In genomic region chr6:99660443-99660842, GRCm38 (mm10) we compare ENCODE assay signal across 18 mouse cellular contexts. TPM values are rescaled to one million over a fixed set of nuclear protein-coding genes. Genes with fewer than 3 reads are reported as not detected.
DNase-seq lines count a peak whose midpoint lies in the region; ATAC-seq and TF ChIP-seq lines count a peak whose summit lies in the region.
"Had no signal": no experiment of that assay in that cellular context is flagged by ENCODE, and none has a peak within 500 bp of the region (broad histone marks: within the 10 kb centered on the region; RNA-seq: fewer than 3 reads in every experiment).

No protein-coding gene starts in this region.

- no peaks in the 10 kb centered on the region for H3K27me3 ChIP-seq in lung, embryonic 14.5 days (ENCODE audit: insufficient read depth, low read length)
- H3K27me3 ChIP-seq in neural tube, embryonic 13.5 days = peaks cover 16% of the 10 kb centered on the region
- peaks cover 9% of the 10 kb centered on the region; the same call in 1 of the 2 replicates for H3K27me3 ChIP-seq in neural tube, embryonic 15.5 days (replicated peaks)
- peaks cover 9% of the 10 kb centered on the region; the same call in 1 of the 2 replicates for H3K27me3 ChIP-seq in liver, embryonic 11.5 days (replicated peaks; ENCODE audit: control insufficient read depth, insufficient read depth, low read length)
- H3K27me3 ChIP-seq: limb, embryonic 13.5 days had no signal

- H3K9me3 ChIP-seq in lung, embryonic 14.5 days (ENCODE audit: low read depth, low read length) = no peaks in the 10 kb centered on the region
- H3K9me3 ChIP-seq in neural tube, embryonic 13.5 days = no peaks in the 10 kb centered on the region
- H3K9me3 ChIP-seq in neural tube, embryonic 15.5 days (replicated peaks) = no peaks in the 10 kb centered on the region
- no peaks in the 10 kb centered on the region for H3K9me3 ChIP-seq in liver, embryonic 11.5 days (ENCODE audit: control insufficient read depth, low read length)
- H3K9me3 ChIP-seq: hindbrain, embryonic 15.5 days; limb, embryonic 13.5 days had no signal

- H3K4me2 ChIP-seq in lung, embryonic 14.5 days = no peak overlapping the region
- H3K4me2 ChIP-seq in neural tube, embryonic 13.5 days = no peak overlapping the region
- no peak overlapping the region for H3K4me2 ChIP-seq in neural tube, embryonic 15.5 days
- no peak overlapping the region for H3K4me2 ChIP-seq in liver, embryonic 11.5 days
- H3K4me2 ChIP-seq: heart, embryonic 11.5 days; hindbrain, embryonic 15.5 days; limb, embryonic 13.5 days had no signal

- no peak for TF ChIP-seq CTCF in lung, embryonic 14.5 days (IDR thresholded peaks at IDR 0.05; ENCODE audit: low read depth)
- TF ChIP-seq CTCF in bone marrow macrophage, adult 2 months (IDR thresholded peaks at IDR 0.05; ENCODE audit: low read depth, low read length) = no peak

- H3K4me1 ChIP-seq in lung, embryonic 14.5 days (ENCODE audit: insufficient read depth) = peaks cover 6% of the 10 kb centered on the region; the same call in 1 of the 2 replicates
- H3K4me1 ChIP-seq in neural tube, embryonic 13.5 days (replicated peaks) = peaks cover 32% of the 10 kb centered on the region
- peaks cover 6% of the 10 kb centered on the region; the same call in 1 of the 2 replicates for H3K4me1 ChIP-seq in neural tube, embryonic 15.5 days
- peaks cover 24% of the 10 kb centered on the region for H3K4me1 ChIP-seq in bone marrow macrophage, adult 2 months (ENCODE audit: control insufficient read depth, insufficient read depth, low read length)
- H3K4me1 ChIP-seq in liver, embryonic 11.5 days (replicated peaks; ENCODE audit: control insufficient read depth, insufficient read depth, low read length) = no peaks in the 10 kb centered on the region; the same call in 1 of the 2 replicates

- peak; percentile 54; the same call in 1 of the 2 replicates for ATAC-seq in lung, embryonic 14.5 days (ENCODE audit: insufficient read depth)
- no peak for ATAC-seq in neural tube, embryonic 13.5 days (ENCODE audit: low read depth)
- ATAC-seq in neural tube, embryonic 15.5 days (ENCODE audit: low FRiP score) = no peak
- ATAC-seq in liver, embryonic 11.5 days (replicated peaks; ENCODE audit: low FRiP score) = no peak

- H3K4me3 ChIP-seq in lung, embryonic 14.5 days (ENCODE audit: low read depth, low read length) = no peak overlapping the region
- no peak overlapping the region for H3K4me3 ChIP-seq in neural tube, embryonic 13.5 days
- no peak overlapping the region for H3K4me3 ChIP-seq in neural tube, embryonic 15.5 days (replicated peaks)
- H3K4me3 ChIP-seq in bone marrow macrophage, adult 2 months (ENCODE audit: insufficient read depth, low read length) = no peak overlapping the region
- no peak overlapping the region for H3K4me3 ChIP-seq in liver, embryonic 11.5 days (ENCODE audit: low read depth, low read length)
- H3K4me3 ChIP-seq: hindbrain, embryonic 15.5 days; limb, embryonic 13.5 days had no signal

- 17% methylated on average over 3 of the region's 3 CpGs for WGBS in lung, embryonic 14.5 days
- WGBS in neural tube, embryonic 13.5 days = 26% methylated on average over 3 of the region's 3 CpGs
- 27% methylated on average over 3 of the region's 3 CpGs for WGBS in neural tube, embryonic 15.5 days
- 34% methylated on average over 3 of the region's 3 CpGs for WGBS in liver, embryonic 11.5 days

- H3K36me3 ChIP-seq in lung, embryonic 14.5 days (ENCODE audit: insufficient read depth) = no peaks in the 10 kb centered on the region
- H3K36me3 ChIP-seq in neural tube, embryonic 13.5 days = no peaks in the 10 kb centered on the region
- H3K36me3 ChIP-seq in neural tube, embryonic 15.5 days = no peaks in the 10 kb centered on the region
- H3K36me3 ChIP-seq in liver, embryonic 11.5 days (ENCODE audit: control insufficient read depth, insufficient read depth, low read length) = no peaks in the 10 kb centered on the region
- H3K36me3 ChIP-seq: hindbrain, embryonic 15.5 days; limb, embryonic 13.5 days had no signal

- peak overlapping the region; percentile 38; the same call in 1 of the 2 replicates for H3K27ac ChIP-seq in lung, embryonic 14.5 days (ENCODE audit: low read depth)
- 0 out of 2 replicates have a peak overlapping the region, but pooled peaks have one; percentile 2 for H3K27ac ChIP-seq in neural tube, embryonic 13.5 days (replicated peaks)
- H3K27ac ChIP-seq in neural tube, embryonic 15.5 days (replicated peaks) = no peak overlapping the region
- peak overlapping the region; percentile 18; the same call in 1 of the 2 replicates for H3K27ac ChIP-seq in bone marrow macrophage, adult 2 months (ENCODE audit: insufficient read depth, low read depth, low read length)
- H3K27ac ChIP-seq in liver, embryonic 11.5 days (ENCODE audit: low read depth, low read length) = no peak overlapping the region
- H3K27ac ChIP-seq: hindbrain, embryonic 15.5 days; limb, embryonic 13.5 days had no signal

- H3K9ac ChIP-seq in lung, embryonic 14.5 days = no peak overlapping the region
- H3K9ac ChIP-seq in neural tube, embryonic 13.5 days = peak overlapping the region; percentile 31; the same call in 1 of the 2 replicates
- H3K9ac ChIP-seq in neural tube, embryonic 15.5 days (replicated peaks) = no peak overlapping the region
- no peak overlapping the region for H3K9ac ChIP-seq in liver, embryonic 11.5 days (ENCODE audit: low read depth, low read length)
- H3K9ac ChIP-seq: hindbrain, embryonic 15.5 days; limb, embryonic 13.5 days had no signal

- TF ChIP-seq POLR2A in bone marrow macrophage, adult 2 months (IDR thresholded peaks at IDR 0.05; ENCODE audit: borderline replicate concordance, low read depth, low read length) = no peak

- DNase-seq in lung, embryonic 14.5 days = peak; percentile 70
- no peak for DNase-seq in lung, postnatal 25 days (ENCODE audit: low spot score)
- DNase-seq in thymus, postnatal 0 days (ENCODE audit: low spot score) = peak; percentile 67
- no peak for DNase-seq in liver, embryonic 11.5 days (ENCODE audit: low spot score)
- no peak for DNase-seq in gastrocnemius, adult 18-20 months (ENCODE audit: low spot score)
- DNase-seq: adrenal gland, postnatal 14 days; cerebellum, adult 9-11 months; gastrocnemius, postnatal 36 days; kidney, adult 9 months; right cerebral cortex, postnatal 14 days had no signal

RNA-seq across cellular contexts. Expression of gene Eif4e3, which starts 6.1 kb away (rescaled TPM):
- 27.4 and 27.8 TPM in 2 replicates for polyA plus RNA-seq in lung, embryonic 14.5 days (2014; fragmentation: Nextera tagmentation; extraction: Ambion mirVana)
- polyA plus RNA-seq in neural tube, embryonic 13.5 days (2015; fragmentation: Nextera tagmentation; extraction: Ambion mirVana) = 9.1 and 9.3 TPM in 2 replicates
- polyA plus RNA-seq in neural tube, embryonic 15.5 days (2015; fragmentation: Nextera tagmentation; extraction: Ambion mirVana) = 7.0 and 9.2 TPM in 2 replicates
- 26.3 and 29.4 TPM in 2 replicates for polyA plus RNA-seq in bone marrow macrophage, adult 2 months (2012; ENCODE audit: insufficient read depth, insufficient read length, missing spikeins)
- polyA plus RNA-seq in thymus, postnatal 0 days (2015; fragmentation: Nextera tagmentation; extraction: Ambion mirVana) = 36.4 and 43.2 TPM in 2 replicates
- 4.1 and 4.5 TPM in 2 replicates for polyA plus RNA-seq in liver, embryonic 11.5 days (2014; fragmentation: Nextera tagmentation; extraction: Ambion mirVana)
- 10 to 100 TPM; 27.4 to 28.5 TPM for total RNA-seq in gastrocnemius, adult 18-20 months (2021)
- total RNA-seq: MEL had no signal

RNA-seq across cellular contexts. Expression of gene Gm20696, which starts 6.2 kb away (rescaled TPM):
- polyA plus RNA-seq in lung, embryonic 14.5 days (2014; fragmentation: Nextera tagmentation; extraction: Ambion mirVana) = 6.5 and 7.3 TPM in 2 replicates
- 2.7 and 3.0 TPM in 2 replicates for polyA plus RNA-seq in neural tube, embryonic 13.5 days (2015; fragmentation: Nextera tagmentation; extraction: Ambion mirVana)
- polyA plus RNA-seq in neural tube, embryonic 15.5 days (2015; fragmentation: Nextera tagmentation; extraction: Ambion mirVana) = 2.3 and 2.7 TPM in 2 replicates
- polyA plus RNA-seq in bone marrow macrophage, adult 2 months (2012; ENCODE audit: insufficient read depth, insufficient read length, missing spikeins) = 3.0 and 4.7 TPM in 2 replicates
- 2.4 and 6.4 TPM in 2 replicates for polyA plus RNA-seq in thymus, postnatal 0 days (2015; fragmentation: Nextera tagmentation; extraction: Ambion mirVana)
- polyA plus RNA-seq in liver, embryonic 11.5 days (2014; fragmentation: Nextera tagmentation; extraction: Ambion mirVana) = 2.0 and 2.4 TPM in 2 replicates
- 1 to 10 TPM; 1.0 to 1.4 TPM for total RNA-seq in gastrocnemius, adult 18-20 months (2021)

RNA-seq across cellular contexts. Expression of gene Gpr27, which starts 32.0 kb away (rescaled TPM):
- 6.1 and 6.5 TPM in 2 replicates for polyA plus RNA-seq in lung, embryonic 14.5 days (2014; fragmentation: Nextera tagmentation; extraction: Ambion mirVana)
- polyA plus RNA-seq in neural tube, embryonic 13.5 days (2015; fragmentation: Nextera tagmentation; extraction: Ambion mirVana) = 11.3 and 13.3 TPM in 2 replicates
- 15.8 and 20.7 TPM in 2 replicates for polyA plus RNA-seq in neural tube, embryonic 15.5 days (2015; fragmentation: Nextera tagmentation; extraction: Ambion mirVana)
- polyA plus RNA-seq in bone marrow macrophage, adult 2 months (2012; ENCODE audit: insufficient read depth, insufficient read length, missing spikeins) = not detected in 2 replicates
- 1.7 and 2.3 TPM in 2 replicates for polyA plus RNA-seq in thymus, postnatal 0 days (2015; fragmentation: Nextera tagmentation; extraction: Ambion mirVana)
- polyA plus RNA-seq in liver, embryonic 11.5 days (2014; fragmentation: Nextera tagmentation; extraction: Ambion mirVana) = 0.53 and 0.55 TPM in 2 replicates
- under 1 TPM; 0.48 to 0.71 TPM for total RNA-seq in gastrocnemius, adult 18-20 months (2021)
- total RNA-seq: MEL had no signal
- polyA plus RNA-seq: C2C12 had no signal

Comparison
In these comparisons a context has a peak if more than half of its experiments do, and no peak if none do; other contexts are left out.
1. DNase-seq: peak in lung, embryonic 14.5 days (single experiment) and thymus, postnatal 0 days (single experiment); none in lung, postnatal 25 days (single experiment), liver, embryonic 11.5 days (single experiment) and gastrocnemius, adult 18-20 months (single experiment).
2. H3K27ac ChIP-seq: peak in lung, embryonic 14.5 days (single experiment), neural tube, embryonic 13.5 days (single experiment) and bone marrow macrophage, adult 2 months (single experiment); none in neural tube, embryonic 15.5 days (single experiment) and liver, embryonic 11.5 days (single experiment).